Mouse (Mus musculus): ENCODE measurements around the gene Btn1a1.
A peak's percentile ranks its signal among the peaks of the same experiment; 100 is the strongest.

Gene Btn1a1

GRCm38 (mm10) chr13:23436861-23437822 lies 28.6 kb downstream of the Btn1a1 start:
- DNase-seq, result peak; percentile 80

GRCm38 (mm10) chr13:23436231-23436661 lies 29.5 kb downstream of the Btn1a1 start:
- peak; percentile 61 for DNase-seq

- DNase-seq, result no peak
Observed at GRCm38 (mm10) chr13:23435676-23436075, 30.0 kb downstream of the Btn1a1 start.

GRCm38 (mm10) chr13:23435241-23435640 lies 30.5 kb downstream of the Btn1a1 start:
- no peak for DNase-seq

GRCm38 (mm10) chr13:23434426-23434825 lies 31.3 kb downstream of the Btn1a1 start:
- DNase-seq, result no peak

GRCm38 (mm10) chr13:23433801-23434200 lies 31.9 kb downstream of the Btn1a1 start:
- no peak for DNase-seq

GRCm38 (mm10) chr13:23433206-23433605 lies 32.5 kb downstream of the Btn1a1 start:
- DNase-seq, result no peak

GRCm38 (mm10) chr13:23432562-23433201 lies 33.0 kb downstream of the Btn1a1 start:
- DNase-seq, result peak; percentile 98

- DNase-seq, result peak; percentile 90
Observed at GRCm38 (mm10) chr13:23431351-23431771, 34.3 kb downstream of the Btn1a1 start.

GRCm38 (mm10) chr13:23430734-23431133 lies 35.0 kb downstream of the Btn1a1 start:
- DNase-seq, result peak; percentile 89

GRCm38 (mm10) chr13:23429771-23430380 lies 35.8 kb downstream of the Btn1a1 start:
- no peak for DNase-seq

GRCm38 (mm10) chr13:23428166-23428993 lies 37.3 kb downstream of the Btn1a1 start:
- no peak for DNase-seq

GRCm38 (mm10) chr13:23427401-23427910 lies 38.2 kb downstream of the Btn1a1 start:
- DNase-seq, result no peak

GRCm38 (mm10) chr13:23426922-23427321 lies 38.8 kb downstream of the Btn1a1 start:
- no peak for DNase-seq

GRCm38 (mm10) chr13:23426335-23426734 lies 39.4 kb downstream of the Btn1a1 start:
- DNase-seq, result no peak

- peak; percentile 68 for DNase-seq
Observed at GRCm38 (mm10) chr13:23425505-23425904, 40.2 kb downstream of the Btn1a1 start.

- peak; percentile 93 for DNase-seq
Observed at GRCm38 (mm10) chr13:23424494-23425325, 41.0 kb downstream of the Btn1a1 start.

- no peak for DNase-seq
Observed at GRCm38 (mm10) chr13:23424052-23424380, 41.7 kb downstream of the Btn1a1 start.

- peak; percentile 93 for DNase-seq
Observed at GRCm38 (mm10) chr13:23423286-23424051, 42.2 kb downstream of the Btn1a1 start, which contains the start of gene Abt1. Abt1 (minus strand) TSS chr13:23423866.

- no peak for DNase-seq
Observed at GRCm38 (mm10) chr13:23422351-23422750, 43.4 kb downstream of the Btn1a1 start.

All from kidney, adult 9 months (tissue).